Mouse (Mus musculus) layer of hippocampus, postnatal 10 days (tissue): ENCODE data around the gene Slc34a2. TPM values are rescaled to one million over a fixed set of nuclear protein-coding genes. Genes with fewer than 3 reads are reported as not detected.

Experiments
- DNase-seq, 2 experiments: peaks; one replicate each; pipeline ENCODE4 v3.0.0; 2021; ENCODE audit warnings: low spot score in 2 of 2
- long read RNA-seq: library from polyadenylated mRNA; stranded (forward); transcript quantifications from one replicate; pipeline ENCODE4 v2.0.0, GENCODE M21; 2023
- total RNA-seq, 2 experiments: library from RNA; stranded (reverse); gene quantifications; 2 replicates each; pipeline ENCODE4 v1.2.3; 2021

The Slc34a2 gene
- under 1 TPM in 1 of 2 experiments, not detected in 1; 0.25 TPM for total RNA-seq
- long read RNA-seq = 0 reads

DNA sequence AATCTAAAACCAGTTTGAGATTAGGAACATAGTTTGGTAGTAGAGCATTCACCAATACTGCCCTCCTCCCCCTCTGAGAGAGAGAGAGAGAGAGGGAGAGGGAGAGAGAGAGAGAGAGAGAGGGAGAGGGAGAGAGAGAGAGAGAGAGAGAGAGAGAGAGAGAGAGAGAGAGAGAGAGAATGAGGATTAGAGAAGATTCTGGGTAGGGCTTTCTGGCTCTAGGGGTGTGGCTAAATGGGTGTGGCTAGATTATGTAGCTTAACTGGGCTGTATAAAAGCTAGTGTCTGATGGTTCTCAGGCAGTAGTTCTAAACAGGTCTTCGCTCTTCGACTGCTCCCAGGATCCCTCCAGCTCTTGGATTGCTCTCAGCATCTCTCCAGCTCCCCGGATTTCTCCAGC is at the start of gene Slc34a2:
Slc34a2 (plus strand) TSS at position 301 of the 400 bp plus-strand sequence.
- no peak for DNase-seq

DNA sequence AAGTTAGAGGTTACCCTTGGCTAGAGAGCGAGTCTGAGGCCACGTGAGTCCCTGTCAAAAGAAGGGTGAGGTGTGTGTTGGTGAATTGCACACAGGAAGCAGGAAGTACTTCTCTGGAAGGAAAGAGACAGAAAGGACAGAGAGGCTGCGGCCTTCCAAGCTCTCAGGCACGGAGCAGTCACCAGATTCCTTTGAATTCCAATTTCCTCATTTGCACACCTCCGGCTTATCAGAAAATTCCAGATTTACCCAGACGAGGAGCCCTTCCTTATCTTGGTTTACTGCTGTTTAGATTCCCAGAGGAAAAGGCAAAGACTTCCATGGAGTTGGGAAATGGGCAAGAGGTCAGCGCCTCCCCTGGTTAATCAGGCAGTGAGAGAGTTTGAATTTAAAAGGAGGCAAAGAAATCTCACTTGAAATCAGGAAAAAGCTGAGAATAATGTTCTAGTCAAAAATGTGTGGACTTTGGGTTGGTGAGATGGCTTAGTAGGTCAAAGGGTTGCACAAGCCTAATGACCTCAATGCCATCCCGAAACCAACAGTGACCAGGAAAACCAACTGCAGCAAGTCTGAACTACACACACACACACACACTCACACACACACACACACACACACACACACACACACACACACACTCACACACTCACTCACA is 47.1 kb upstream of the Slc34a2 start:
- DNase-seq = no peak

DNA sequence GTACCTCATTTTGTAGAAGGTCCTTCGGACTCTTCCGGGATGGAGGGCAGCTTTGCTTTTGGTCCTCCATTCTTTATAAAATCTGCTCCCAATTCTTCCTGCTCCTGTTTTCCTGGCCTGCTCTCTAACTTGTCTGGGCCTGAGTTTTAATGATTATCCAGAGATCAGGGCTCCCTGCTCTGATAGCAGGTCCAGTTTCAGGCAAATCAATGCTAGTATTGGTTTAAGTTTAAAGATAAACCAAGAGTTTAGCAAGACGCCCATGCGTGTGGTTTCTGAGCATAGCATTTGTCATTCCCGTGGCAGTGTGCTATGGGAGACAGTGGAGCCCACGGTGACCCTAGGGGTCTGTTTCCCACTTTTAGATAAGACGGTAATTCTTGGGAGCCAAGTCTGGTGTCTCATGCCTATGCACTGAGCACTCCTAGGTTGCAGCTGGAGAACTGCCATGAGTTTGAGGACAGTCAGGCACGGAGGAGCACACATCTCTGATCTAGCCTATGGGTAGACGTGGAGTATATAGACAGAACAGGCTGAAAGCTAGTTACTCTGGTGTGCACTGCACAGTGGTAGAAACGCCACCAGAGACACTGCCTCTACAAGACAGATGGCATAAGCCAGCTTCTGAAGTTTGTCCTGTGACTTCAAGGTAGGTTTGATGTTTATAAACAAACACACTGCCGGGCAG is 45.5 kb upstream of the Slc34a2 start:
- no peak for DNase-seq

DNA sequence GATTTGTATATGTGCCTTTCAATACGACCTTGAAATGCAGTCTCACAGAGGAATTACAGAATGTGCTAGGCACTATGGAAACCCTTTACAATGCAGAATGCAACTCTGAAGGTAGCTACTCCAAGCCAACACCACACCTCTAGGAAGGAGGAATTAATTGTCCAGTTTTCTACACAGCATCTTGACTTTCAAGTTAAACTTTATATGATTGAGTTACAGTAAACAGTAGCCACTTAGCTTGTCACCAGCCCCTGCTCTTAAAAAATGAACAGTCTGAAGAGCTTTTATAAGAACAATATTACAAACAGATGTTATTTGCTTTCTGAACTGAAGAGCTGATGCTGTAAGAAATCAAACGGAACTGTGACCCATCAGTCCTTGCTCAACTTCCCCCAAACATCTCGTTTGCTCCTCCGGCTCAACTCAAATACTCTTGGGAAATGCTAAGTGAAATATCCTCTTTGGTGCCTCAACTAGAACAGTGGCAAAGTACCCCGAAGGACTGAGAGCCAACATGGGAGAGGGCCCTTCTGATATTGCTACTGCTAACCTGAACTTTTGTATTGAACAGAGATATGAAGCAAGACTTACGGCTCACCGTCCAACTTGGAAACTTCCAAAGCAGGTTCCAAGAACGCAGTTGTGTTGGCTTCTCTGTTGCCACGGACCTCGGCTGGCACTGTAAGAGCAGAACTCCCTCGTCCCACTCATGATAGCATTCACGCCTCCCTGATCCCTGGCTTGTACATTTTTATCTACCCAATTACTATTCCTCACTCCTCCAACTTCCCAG is 44.2 kb upstream of the Slc34a2 start:
- no peak for DNase-seq

DNA sequence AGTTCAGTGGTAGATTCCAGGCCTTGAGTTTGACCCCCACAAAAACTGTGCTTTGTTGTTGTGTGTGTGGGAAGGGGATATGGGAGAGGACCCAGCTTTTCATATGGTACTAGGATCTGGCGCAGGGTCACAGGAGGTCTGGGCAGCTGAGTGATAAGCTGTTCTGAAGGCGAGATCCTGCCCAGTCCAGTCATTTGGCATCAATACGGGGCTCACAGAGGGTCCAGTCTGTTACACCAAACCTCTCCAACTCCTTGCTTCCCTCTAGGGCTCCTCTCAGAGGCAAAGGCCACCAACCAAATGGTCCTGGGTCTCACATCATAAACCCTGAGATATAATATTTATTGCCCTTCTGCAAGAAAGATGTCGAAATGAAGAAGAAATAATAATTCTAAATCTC is 42.4 kb upstream of the Slc34a2 start:
- no peak for DNase-seq

DNA sequence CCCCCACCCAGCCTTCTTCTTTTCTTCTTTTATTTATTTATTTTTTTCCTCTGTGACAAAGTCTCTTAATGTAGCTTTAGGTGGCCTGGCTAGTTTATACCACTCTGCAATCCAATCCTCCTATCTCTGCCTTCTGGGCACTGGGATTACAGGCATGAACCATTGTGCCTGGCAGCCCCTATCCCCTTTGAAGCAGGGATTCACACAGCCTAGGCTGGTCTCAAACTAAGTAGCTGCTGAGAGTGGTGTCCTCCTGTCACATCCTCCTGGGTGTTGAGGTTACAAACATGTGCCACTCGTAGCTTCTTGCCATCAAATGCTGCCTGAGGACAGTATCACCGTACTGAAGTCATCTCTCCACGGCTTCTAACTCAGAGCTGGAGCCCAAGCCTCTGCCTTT is 41.7 kb upstream of the Slc34a2 start:
- no peak for DNase-seq

DNA sequence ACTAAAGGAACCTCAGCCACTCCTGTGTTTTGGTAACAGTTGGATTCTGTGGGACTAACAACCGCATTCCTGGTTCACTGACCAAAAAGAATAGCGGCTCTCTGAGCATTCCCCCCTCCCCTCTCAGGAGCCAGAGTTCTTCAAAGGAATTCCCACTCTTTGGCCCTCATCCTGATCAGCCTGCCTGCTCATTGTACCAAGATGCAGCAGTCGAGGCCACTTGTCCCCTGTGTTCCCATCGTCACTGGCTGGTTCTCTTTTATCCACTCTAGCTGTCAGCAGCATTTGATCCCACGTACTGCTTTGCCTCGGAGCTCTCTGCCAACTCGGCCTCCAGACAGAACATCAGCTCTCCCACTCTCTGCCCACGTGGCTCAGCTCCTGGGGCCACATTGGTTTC is 41.3 kb upstream of the Slc34a2 start:
- DNase-seq = no peak

DNA sequence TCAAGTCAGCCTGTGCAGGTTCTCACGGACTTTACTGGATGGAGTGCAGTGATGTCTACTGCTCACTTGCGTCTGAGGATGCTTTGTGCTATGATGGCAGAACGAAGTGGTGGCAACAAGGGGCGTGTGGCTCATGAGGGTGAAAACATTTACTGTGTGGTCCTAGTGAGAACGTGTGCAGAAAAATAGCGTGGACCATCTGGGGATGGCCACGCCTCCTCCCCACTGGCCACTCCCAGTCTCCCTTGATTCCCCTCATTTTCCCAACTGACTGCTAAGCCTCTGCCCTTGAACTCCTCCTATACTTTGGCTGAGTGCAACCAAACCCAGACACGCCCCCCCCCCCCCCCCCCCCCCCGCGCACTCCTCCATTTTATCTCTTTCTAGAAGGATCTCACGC is 40.8 kb upstream of the Slc34a2 start:
- no peak for DNase-seq

DNA sequence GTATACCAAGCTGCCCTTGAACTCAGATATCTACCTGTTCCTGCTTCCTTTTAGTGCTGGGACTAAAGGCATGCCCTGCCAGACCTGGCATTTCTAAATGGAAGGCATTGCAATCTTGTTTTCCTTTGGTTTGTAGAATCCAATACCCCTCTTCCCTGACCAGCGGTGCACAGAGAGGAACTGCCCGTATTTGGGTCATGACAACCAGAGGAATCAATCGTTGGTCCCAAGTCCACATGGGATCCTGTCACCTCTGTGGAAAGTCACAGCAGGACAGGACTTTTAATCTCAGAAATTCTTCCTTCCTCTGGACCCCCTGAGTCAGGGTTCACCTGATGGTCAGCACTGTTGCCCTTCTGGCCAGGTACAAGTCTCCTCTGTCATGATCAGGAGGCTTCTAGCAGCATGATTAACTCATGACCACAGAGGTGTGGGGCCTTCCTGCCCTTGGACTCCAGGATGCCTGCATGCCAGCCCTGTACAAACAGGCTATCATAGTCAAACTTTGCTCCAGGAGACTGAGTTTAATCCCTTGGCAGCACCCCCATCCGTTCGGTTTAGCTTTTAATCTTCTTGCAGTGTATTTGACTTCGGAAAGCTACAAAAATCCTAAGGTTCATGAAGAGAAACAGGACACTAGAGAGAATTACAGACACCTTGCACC is 39.7 kb upstream of the Slc34a2 start:
- DNase-seq = no peak

DNA sequence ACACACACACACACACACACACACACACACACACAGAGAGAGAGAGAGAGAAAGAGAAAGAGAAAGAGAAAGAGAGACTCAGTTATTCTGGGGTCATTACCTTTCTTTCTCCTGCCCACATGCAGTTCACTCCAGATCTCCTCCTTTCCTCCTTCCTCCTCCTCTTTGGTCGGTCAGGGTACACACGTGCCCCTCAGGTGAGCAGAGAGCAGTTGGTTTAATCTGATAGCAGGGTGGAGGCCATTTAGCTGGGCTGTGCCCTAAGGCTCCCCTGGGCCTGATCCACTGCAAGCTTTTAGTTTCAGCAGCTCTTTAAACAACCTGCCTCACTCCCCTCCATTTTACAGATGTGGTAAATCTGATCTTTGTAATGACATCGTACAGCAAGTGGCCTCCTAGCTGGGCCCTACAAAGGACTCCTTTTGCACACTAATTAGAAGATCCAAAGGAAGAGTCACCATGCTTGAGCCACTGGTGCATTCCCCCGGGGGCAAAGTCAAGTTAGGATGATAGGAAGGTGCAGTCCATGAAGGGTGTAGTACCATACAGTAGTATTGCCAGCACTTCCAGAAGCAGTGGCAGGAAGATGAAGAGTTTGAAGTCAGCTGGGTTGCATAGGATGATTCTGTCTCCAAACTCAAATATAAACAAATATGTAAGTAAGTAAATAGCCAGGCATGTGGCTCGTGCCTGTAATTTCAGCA is 37.6 kb upstream of the Slc34a2 start:
- no peak for DNase-seq

DNA sequence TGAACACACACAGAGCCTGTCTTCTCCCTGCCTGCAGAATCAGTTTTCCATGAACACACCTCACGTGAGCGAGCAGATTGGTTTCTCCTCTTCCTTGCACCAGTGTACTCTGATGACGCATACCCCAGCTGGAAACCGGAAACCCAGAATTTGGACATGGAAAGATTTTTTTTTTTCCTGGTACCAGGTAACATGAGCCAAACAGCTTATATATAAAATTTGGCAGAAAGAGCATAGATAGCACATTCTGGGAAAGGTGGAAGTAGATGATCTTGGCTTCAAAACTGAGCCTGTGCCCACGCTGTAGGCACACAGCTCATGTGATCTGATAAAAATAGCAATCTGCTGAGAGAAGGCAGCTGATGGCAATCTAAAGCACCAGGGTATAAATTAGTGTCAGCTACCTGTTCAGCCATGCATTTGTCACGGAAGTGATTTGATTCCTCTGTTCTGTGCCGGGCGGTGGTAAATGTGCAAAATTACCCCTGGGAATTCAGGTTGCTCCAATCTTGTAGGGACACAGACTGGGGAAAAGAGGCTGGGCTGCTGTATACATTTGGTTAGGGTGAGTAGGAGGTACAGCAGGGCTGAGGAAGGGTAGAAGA is 35.2 kb upstream of the Slc34a2 start:
- peak in 1 of 2 experiments; percentile 22 for DNase-seq

DNA sequence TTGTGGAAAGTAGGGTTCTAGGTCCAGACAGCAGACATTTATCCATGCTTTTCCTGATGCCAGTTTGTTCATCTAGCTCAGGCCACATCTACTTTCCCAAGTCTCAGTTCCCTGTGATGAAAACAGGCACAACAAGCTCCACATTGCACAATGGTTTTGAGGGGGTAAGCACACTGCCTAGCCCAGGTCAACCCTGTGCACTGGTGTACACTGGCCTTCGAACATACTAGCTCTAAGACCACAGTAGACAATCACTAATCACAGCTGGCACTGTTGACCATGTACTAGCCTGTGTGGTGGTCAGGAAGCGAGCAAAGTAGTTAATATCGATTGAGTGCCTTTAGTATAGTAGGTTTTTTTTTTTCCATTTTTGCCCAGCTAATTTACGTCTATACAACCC is 34.4 kb upstream of the Slc34a2 start:
- DNase-seq = no peak

DNA sequence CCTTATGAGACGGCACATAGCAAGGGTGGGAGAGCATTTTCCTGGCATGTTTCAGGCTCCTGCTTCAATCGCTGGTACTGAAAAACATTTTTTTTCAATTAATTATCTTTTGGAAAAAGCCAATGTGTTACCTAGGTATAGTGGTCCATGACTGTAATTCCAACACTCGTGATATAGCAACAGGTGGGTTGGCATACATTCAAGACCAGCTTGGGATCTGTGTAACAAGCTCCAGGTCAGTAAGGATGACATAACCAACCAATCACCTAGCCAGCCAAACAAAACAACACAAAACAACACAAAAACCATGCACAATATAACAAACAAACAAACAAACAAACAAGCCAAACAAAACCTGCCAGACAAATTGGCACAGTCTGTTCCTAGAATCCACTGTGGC is 33.9 kb upstream of the Slc34a2 start:
- no peak for DNase-seq

DNA sequence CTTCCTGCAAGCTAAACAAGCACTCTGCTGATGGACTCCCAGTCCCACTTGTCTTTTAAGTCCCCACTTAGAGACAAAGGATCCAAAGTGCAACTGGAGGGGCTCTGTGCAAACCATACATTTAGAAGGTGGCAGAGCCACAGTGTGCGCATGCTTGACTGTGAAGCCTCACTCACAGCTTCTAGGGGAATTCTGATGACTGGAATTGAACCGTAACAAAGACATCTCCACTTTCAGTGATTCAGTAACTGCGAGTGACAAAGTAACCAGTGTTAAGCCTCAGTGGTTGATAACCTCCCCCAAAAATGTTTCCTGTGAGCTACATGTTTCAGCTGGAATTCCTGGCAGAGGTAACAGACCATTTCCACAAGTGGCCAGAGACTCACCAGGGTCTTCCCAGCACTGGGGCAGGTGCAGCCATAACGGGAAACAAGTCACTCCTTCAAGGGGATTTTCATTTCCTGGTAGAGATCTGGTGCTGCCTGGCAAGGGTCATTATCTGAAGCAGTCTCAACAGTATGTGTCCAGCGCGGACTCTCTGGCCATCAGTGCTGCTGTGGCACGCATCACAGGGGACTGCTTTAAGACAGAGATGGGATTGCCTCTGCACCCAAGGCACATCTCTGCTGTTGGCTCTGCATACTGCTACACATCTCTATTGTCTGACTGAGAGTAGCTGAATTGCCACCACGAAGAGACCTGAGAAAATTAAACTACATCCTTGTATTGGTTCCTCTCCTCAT is 28.7 kb upstream of the Slc34a2 start:
- no peak for DNase-seq

DNA sequence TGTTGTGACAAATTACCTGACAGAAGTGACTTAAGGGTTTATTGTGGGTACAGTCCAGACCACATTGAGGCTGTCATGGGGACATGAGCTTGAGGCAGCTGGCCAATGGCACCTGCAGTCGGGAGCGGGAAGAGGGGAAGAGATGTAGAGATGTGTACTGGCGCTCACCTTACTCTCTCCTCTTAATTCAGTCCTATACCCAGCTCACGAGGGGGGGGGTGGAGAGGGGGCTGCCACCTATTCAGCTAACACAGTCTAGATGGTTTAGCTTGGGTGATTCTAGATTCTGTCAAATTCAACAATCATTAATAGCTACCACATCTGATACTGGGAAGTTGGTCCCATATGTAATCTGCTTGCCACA is 28.1 kb upstream of the Slc34a2 start:
- no peak for DNase-seq

DNA sequence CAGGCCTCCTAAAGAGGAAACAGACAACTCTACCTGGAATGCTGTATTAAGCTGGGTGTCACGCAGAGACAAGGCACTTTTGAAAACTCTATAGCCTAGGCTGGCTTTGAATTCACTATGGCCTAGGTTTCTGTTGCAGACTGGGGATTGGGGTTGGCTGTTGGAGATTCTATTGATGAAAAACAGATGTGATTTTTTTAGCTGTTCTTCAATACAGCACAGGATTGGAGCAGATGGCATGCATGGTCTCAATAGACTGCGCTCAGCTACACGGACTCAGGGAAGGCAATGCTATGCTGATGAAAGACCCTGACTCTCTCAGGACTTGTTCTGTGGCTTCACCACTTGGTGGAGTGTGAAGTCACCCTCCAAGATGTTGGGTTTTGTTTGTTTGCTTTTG is 26.6 kb upstream of the Slc34a2 start:
- DNase-seq = no peak

DNA sequence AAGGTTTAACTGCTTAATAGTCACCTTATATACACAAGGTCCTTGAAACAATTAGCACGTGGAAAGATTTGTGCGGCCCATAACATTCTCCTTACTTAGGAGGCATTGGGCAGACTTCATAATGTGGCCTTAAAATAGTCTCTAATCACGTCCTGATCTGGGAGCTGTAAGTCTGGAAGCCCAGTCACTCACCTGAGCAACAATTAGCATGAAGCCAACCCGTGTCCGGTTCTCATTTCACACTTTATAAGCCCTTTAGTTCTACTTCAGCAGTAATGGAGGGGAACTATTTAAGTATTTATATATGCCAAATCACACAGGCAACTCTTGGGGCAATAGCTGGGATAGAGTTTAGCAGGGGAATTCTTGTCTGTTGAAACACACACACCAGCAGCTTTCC is 21.3 kb upstream of the Slc34a2 start:
- no peak for DNase-seq

DNA sequence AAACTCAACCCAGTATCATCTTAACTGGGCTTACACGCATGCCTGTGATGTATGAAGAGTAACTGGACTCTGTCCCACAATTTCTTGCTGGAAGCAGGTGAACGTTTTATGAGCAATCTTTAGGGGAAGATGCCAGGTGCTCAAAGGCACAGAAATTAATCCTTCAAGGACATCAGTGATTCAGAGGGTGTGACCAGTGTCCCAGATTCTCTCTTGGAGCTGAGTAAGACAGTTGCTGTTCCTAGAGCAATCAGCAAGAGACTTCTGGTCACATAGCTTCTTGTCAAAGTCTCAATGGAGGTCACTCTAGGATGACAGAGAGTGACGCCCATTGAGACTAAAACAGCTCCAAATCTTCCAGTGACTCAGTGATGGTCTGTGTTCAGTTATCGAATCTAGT is 19.6 kb upstream of the Slc34a2 start:
- no peak for DNase-seq

DNA sequence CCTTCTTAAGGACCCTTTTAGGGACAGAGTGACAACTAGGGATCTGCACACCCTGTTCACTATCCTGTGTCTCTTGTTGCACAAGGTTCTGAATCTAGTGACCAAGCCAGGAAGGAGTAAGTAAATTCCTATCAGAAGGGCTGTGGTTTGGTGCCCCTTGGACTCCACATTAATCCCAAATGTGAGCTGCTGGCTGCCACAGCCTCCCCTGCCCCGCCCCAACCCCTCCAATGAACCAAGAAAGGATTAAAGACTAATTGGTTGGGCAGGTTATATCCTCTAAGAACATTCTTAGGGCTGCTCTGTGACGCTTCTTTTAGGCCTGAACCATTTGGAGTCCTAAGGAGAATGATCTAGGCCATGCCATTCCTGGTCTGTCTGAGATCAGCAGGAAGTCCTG is 14.4 kb upstream of the Slc34a2 start:
- DNase-seq = no peak

DNA sequence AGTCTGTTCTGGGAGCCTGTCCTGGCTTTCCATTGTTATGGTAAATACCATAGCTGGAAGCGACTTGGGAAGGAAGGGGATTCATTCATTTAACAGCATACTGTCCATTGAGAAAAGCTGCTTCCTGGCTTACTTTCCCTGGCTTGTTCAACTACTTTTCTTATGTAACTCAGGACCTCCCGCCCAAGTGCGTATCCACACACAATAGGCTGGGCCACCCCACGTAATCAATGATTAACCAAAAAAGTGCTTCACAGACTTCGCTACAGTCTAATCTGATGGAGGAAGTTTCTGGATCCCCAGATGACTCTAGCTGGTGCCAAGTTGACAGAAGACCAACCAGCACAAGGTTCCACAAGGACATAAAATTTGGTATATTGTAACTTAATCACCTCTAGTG is 14.0 kb upstream of the Slc34a2 start:
- no peak for DNase-seq
